Mouse (Mus musculus) myocyte (in vitro differentiated cells): Measurements from ENCODE around the gene Dlgap4.

Source experiments
- CEBPB ChIP-seq: IDR thresholded peaks from 2 replicates; pipeline ENCODE4 v1.6.1; 2011; ENCODE audit warnings: mild to moderate bottlenecking, moderate library complexity; ENCODE audit not compliant: poor library complexity, insufficient read depth, severe bottlenecking
- E2F4 ChIP-seq: IDR thresholded peaks from one replicate; pipeline ENCODE4 v1.6.1; 2011; ENCODE audit warnings: mild to moderate bottlenecking, control low read depth, moderate library complexity; ENCODE audit not compliant: insufficient read depth
- MAX ChIP-seq: IDR thresholded peaks from one replicate; pipeline ENCODE4 v1.6.1; 2011; ENCODE audit warnings: low read depth, mild to moderate bottlenecking, control low read depth
- MYOG ChIP-seq, 3 experiments: IDR thresholded peaks; one replicate each; pipeline ENCODE4 v1.6.1; 2011; ENCODE audit warnings: control low read depth in 2 of 3, low read depth in 2 of 3, mild to moderate bottlenecking in 2 of 3; ENCODE audit not compliant: insufficient read length in 2 of 3, control insufficient read depth in 1 of 3, insufficient read depth in 1 of 3
- POLR2A ChIP-seq: IDR thresholded peaks from one replicate; pipeline ENCODE4 v1.6.1; 2011; ENCODE audit warnings: low read depth, mild to moderate bottlenecking, control low read depth, moderate library complexity; ENCODE audit not compliant: insufficient read length
- SRF ChIP-seq: IDR thresholded peaks from one replicate; pipeline ENCODE4 v1.6.1; 2011; ENCODE audit warnings: low read depth; ENCODE audit not compliant: control insufficient read depth, insufficient read length
- USF1 ChIP-seq: IDR thresholded peaks from one replicate; pipeline ENCODE4 v1.6.1; 2011; ENCODE audit warnings: low read depth, mild to moderate bottlenecking, control low read depth, moderate library complexity

DNA sequence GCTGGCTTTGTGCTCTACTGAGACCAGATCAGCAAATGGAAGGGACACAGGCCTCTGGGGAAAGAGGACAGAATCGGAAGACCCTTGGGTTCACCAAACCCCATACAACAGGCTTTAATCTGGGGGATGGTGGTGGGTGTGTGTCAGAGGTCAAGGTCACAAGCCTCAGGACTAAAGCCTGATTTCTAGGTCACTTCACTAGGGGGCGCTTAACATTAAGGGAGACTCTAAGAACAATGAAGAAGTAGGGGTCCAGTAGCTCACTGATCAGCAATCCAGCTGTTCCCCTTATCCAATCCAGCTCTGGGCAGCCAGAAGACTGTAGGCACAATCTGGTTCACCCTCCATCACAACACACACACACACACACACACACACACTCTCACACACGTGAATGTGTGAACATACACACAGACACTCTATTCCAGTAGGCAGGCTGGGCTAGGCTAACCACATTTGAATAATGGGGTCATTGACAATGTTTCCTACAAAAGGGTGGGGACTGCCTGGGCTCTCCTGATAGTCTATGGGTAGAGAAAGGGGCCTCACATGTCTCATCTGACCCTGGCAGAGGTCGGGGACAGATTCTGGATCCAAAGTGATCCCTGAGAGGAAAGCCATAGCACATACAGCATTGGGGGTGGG, 168.5 kb downstream of the Dlgap4 start:
- TF ChIP-seq SRF (no peak), POLR2A (no peak), E2F4 (no peak), CEBPB (no peak), MYOG (IDR thresholded peaks at IDR 0.05; ENCODE audit: control insufficient read depth in 1 of 3, insufficient read depth in 1 of 3, insufficient read length in 2 of 3, low read depth in 2 of 3) (no peak), USF1 (no peak), MAX (no peak)
